Mouse (Mus musculus) midbrain, embryonic 16.5 days (tissue): ENCODE data around the gene Msi1. TPM values are rescaled to one million over a fixed set of nuclear protein-coding genes. Genes with fewer than 3 reads are reported as not detected.

Source experiments
- ATAC-seq: fragments of 200-750 bp; cut with Nextera tagmentation; 2 replicates; pipeline ENCODE4 v1.8.0; 2017; ENCODE audit warnings: moderate TSS enrichment
- H3K27ac ChIP-seq: fragments of 300-500 bp; sonication (generic); 2 replicates; pipeline ENCODE4 v1.5.1; 2014; ENCODE audit warnings: mild to moderate bottlenecking, low read length, mixed read lengths
- H3K27me3 ChIP-seq: fragments of 300-500 bp; sonication (generic); 2 replicates; pipeline ENCODE4 v1.6.1; 2014; ENCODE audit warnings: low read depth, low read length, mixed read lengths; ENCODE audit not compliant: control insufficient read depth, insufficient read depth
- H3K36me3 ChIP-seq: fragments of 300-500 bp; sonication (generic); 2 replicates; pipeline ENCODE4 v1.6.1; 2014; ENCODE audit warnings: mild to moderate bottlenecking, low read length, moderate library complexity, mixed read lengths; ENCODE audit not compliant: control insufficient read depth, insufficient read depth
- H3K4me1 ChIP-seq: fragments of 300-500 bp; sonication (generic); 2 replicates; pipeline ENCODE4 v1.6.1; 2014; ENCODE audit warnings: mild to moderate bottlenecking, low read length, mixed read lengths; ENCODE audit not compliant: control insufficient read depth, insufficient read depth
- H3K4me2 ChIP-seq: fragments of 300-500 bp; sonication (generic); 2 replicates; pipeline ENCODE4 v1.6.1; 2014; ENCODE audit warnings: mild to moderate bottlenecking, low read length, mixed read lengths
- H3K4me3 ChIP-seq: fragments of 300-500 bp; sonication (generic); 2 replicates; pipeline ENCODE4 v1.5.1; 2014; ENCODE audit warnings: low read depth, mild to moderate bottlenecking, low read length, moderate library complexity, mixed read lengths
- H3K9ac ChIP-seq: fragments of 300-500 bp; sonication (generic); 2 replicates; pipeline ENCODE4 v1.6.1; 2014; ENCODE audit warnings: low read depth, low read length, mixed read lengths
- H3K9me3 ChIP-seq: fragments of 300-500 bp; sonication (generic); replicated peaks from 2 replicates; pipeline ENCODE4 v1.6.1; 2014; ENCODE audit warnings: mild to moderate bottlenecking, low read length, mixed read lengths; ENCODE audit not compliant: control insufficient read depth, poor library complexity, severe bottlenecking
- WGBS: fragments of 180-500 bp; shearing (Covaris S2); extraction: QIAGEN DNeasy Blood & Tissue Kit; methylation state at CpG from one replicate; pipeline ENCODE4 v1.1.7; 2014; 5-methylcytosine and 5-hydroxymethylcytosine counted together
- polyA plus RNA-seq: library from polyadenylated mRNA; unstranded; fragments of >200 nt; fragmentation: Nextera tagmentation; extraction: Ambion mirVana; gene quantifications from 2 replicates; pipeline ENCODE4 v1.2.1, GENCODE M21; 2015

The Msi1 gene
- polyA plus RNA-seq, 1 experiment from 2014 or later = 47.9 TPM

GRCm38 (mm10) chr5:115403436-115404140 is 25.8 kb upstream of the Msi1 start:
- WGBS = 8% methylated on average over 17 of the region's 17 CpGs
- H3K27ac ChIP-seq = peak overlapping the region; percentile 59
- H3K9ac ChIP-seq = no peak overlapping the region
- H3K9me3 ChIP-seq = no peaks in the 10 kb centered on the region
- 0 out of 2 replicates have a peak, but pooled peaks have one; percentile 21 for ATAC-seq
- H3K27me3 ChIP-seq = no peaks in the 10 kb centered on the region
- H3K36me3 ChIP-seq = no peaks in the 10 kb centered on the region
- no peak overlapping the region for H3K4me3 ChIP-seq
- H3K4me1 ChIP-seq = peaks cover 19% of the 10 kb centered on the region
- H3K4me2 ChIP-seq = peak overlapping the region; percentile 43

GRCm38 (mm10) chr5:115404241-115404794 is 25.1 kb upstream of the Msi1 start:
- peaks cover 13% of the 10 kb centered on the region for H3K4me1 ChIP-seq
- peak overlapping the region; percentile 43 for H3K4me2 ChIP-seq
- H3K36me3 ChIP-seq = no peaks in the 10 kb centered on the region
- WGBS = under 1% methylated on average over 18 of the region's 18 CpGs
- no peaks in the 10 kb centered on the region for H3K9me3 ChIP-seq
- no peaks in the 10 kb centered on the region for H3K27me3 ChIP-seq
- H3K27ac ChIP-seq = peak overlapping the region; percentile 81
- H3K9ac ChIP-seq = peak overlapping the region; percentile 65
- ATAC-seq = peak; percentile 50; the same call in 1 of the 2 replicates
- peak overlapping the region; percentile 23 for H3K4me3 ChIP-seq

GRCm38 (mm10) chr5:115405205-115405604 is 24.2 kb upstream of the Msi1 start:
- H3K4me1 ChIP-seq = peaks cover 13% of the 10 kb centered on the region
- peak overlapping the region; percentile 44; the same call in 1 of the 2 replicates for H3K9ac ChIP-seq
- WGBS = 26% methylated on average over 8 of the region's 8 CpGs
- peak overlapping the region; percentile 81; the same call in 1 of the 2 replicates for H3K27ac ChIP-seq
- H3K27me3 ChIP-seq = no peaks in the 10 kb centered on the region
- H3K9me3 ChIP-seq = no peaks in the 10 kb centered on the region
- H3K36me3 ChIP-seq = no peaks in the 10 kb centered on the region
- no peak overlapping the region for H3K4me2 ChIP-seq
- ATAC-seq = no peak
- no peak overlapping the region for H3K4me3 ChIP-seq

- no peak for ATAC-seq
- H3K9ac ChIP-seq = no peak overlapping the region
- no peaks in the 10 kb centered on the region for H3K9me3 ChIP-seq
- peaks cover 13% of the 10 kb centered on the region for H3K4me1 ChIP-seq
- no peak overlapping the region for H3K27ac ChIP-seq
- 38% methylated on average over 9 of the region's 9 CpGs for WGBS
- no peak overlapping the region for H3K4me2 ChIP-seq
- no peak overlapping the region for H3K4me3 ChIP-seq
- H3K27me3 ChIP-seq = no peaks in the 10 kb centered on the region
- no peaks in the 10 kb centered on the region for H3K36me3 ChIP-seq
Observed at GRCm38 (mm10) chr5:115408110-115408509, 21.3 kb upstream of the Msi1 start.

GRCm38 (mm10) chr5:115415111-115416085 is 14.0 kb upstream of the Msi1 start:
- Histone ChIP-seq H3K27me3 (no peaks in the 10 kb centered on the region), H3K36me3 (no peaks in the 10 kb centered on the region), H3K4me1 (peaks cover 3% of the 10 kb centered on the region; the same call in 1 of the 2 replicates), H3K4me3 (peak overlapping the region; percentile 12), H3K4me2 (peak overlapping the region; percentile 48), H3K9me3 (no peaks in the 10 kb centered on the region), H3K9ac (0 out of 2 replicates have a peak overlapping the region, but pooled peaks have one; percentile 33), H3K27ac (0 out of 2 replicates have a peak overlapping the region, but pooled peaks have one; percentile 41)
- WGBS = 48% methylated on average over 24 of the region's 24 CpGs
- no peak for ATAC-seq

GRCm38 (mm10) chr5:115428831-115429358 is 504 bp upstream of the Msi1 start:
- no peaks in the 10 kb centered on the region for H3K36me3 ChIP-seq
- no peak for ATAC-seq
- H3K4me1 ChIP-seq = peaks cover 40% of the 10 kb centered on the region
- H3K4me2 ChIP-seq = peak overlapping the region; percentile 95
- WGBS = 0% methylated on average over 20 of the region's 20 CpGs
- peak overlapping the region; percentile 96 for H3K4me3 ChIP-seq
- H3K9me3 ChIP-seq = no peaks in the 10 kb centered on the region
- H3K9ac ChIP-seq = peak overlapping the region; percentile 100
- H3K27ac ChIP-seq = peak overlapping the region; percentile 98
- H3K27me3 ChIP-seq = no peaks in the 10 kb centered on the region

GRCm38 (mm10) chr5:115430187-115430960 is 975 bp downstream of the Msi1 start:
- Histone ChIP-seq H3K4me3 (peak overlapping the region; percentile 96), H3K27ac (peak overlapping the region; percentile 98), H3K36me3 (no peaks in the 10 kb centered on the region), H3K27me3 (no peaks in the 10 kb centered on the region), H3K9ac (peak overlapping the region; percentile 100), H3K4me1 (peaks cover 54% of the 10 kb centered on the region), H3K4me2 (peak overlapping the region; percentile 95), H3K9me3 (no peaks in the 10 kb centered on the region)
- no peak for ATAC-seq
- under 1% methylated on average over 52 of the region's 73 CpGs for WGBS
